Mouse (Mus musculus) layer of hippocampus, postnatal 10 days (tissue): Measurements from ENCODE around the gene Cd302. TPM values are rescaled to one million over a fixed set of nuclear protein-coding genes. Genes with fewer than 3 reads are reported as not detected.

Experiments used
- DNase-seq, 2 experiments: peaks; one replicate each; pipeline ENCODE4 v3.0.0; 2021; ENCODE audit warnings: low spot score in 2 of 2
- long read RNA-seq: library from polyadenylated mRNA; stranded (forward); transcript quantifications from one replicate; pipeline ENCODE4 v2.0.0, GENCODE M21; 2023
- total RNA-seq, 2 experiments: library from RNA; stranded (reverse); gene quantifications; 2 replicates each; pipeline ENCODE4 v1.2.3; 2021

The Cd302 gene
- 10 to 100 TPM; 10.1 to 10.6 TPM for total RNA-seq
- long read RNA-seq, transcript Cd302-202 (6 exons, 1,354 nt): major isoform, 26 of 30 reads
- long read RNA-seq, partial matches to known transcripts: 0 of 30 reads
- long read RNA-seq, other reads (novel, unspliced or antisense): 3 of 30 reads

- DNase-seq: no peak
These were observed at the start of gene Cd302 for GRCm38 (mm10) chr2:60284467-60284821. Cd302 (minus strand) TSS chr2:60284488.

GRCm38 (mm10) chr2:60328641-60329040 is 44.4 kb upstream of the Cd302 start:
- DNase-seq: no peak

GRCm38 (mm10) chr2:60327581-60327980 is 43.3 kb upstream of the Cd302 start:
- DNase-seq: no peak

- DNase-seq: no peak
These were observed 42.7 kb upstream of the Cd302 start for GRCm38 (mm10) chr2:60326948-60327347.

GRCm38 (mm10) chr2:60323411-60323810 is 39.1 kb upstream of the Cd302 start:
- DNase-seq: no peak

GRCm38 (mm10) chr2:60322031-60322726 is 37.9 kb upstream of the Cd302 start:
- DNase-seq: no peak

GRCm38 (mm10) chr2:60303796-60304195 is 19.5 kb upstream of the Cd302 start:
- DNase-seq: no peak

- DNase-seq: no peak
These were observed 15.0 kb upstream of the Cd302 start for GRCm38 (mm10) chr2:60299323-60299722.

GRCm38 (mm10) chr2:60298266-60298665 is 14.0 kb upstream of the Cd302 start:
- DNase-seq: no peak

GRCm38 (mm10) chr2:60291381-60291780 is 7.1 kb upstream of the Cd302 start:
- DNase-seq: no peak

- no peak for DNase-seq
These were observed 5.2 kb upstream of the Cd302 start for GRCm38 (mm10) chr2:60289451-60289850.

- no peak for DNase-seq
These were observed 4.3 kb upstream of the Cd302 start for GRCm38 (mm10) chr2:60288606-60289005.

- no peak for DNase-seq
These were observed 874 bp upstream of the Cd302 start for GRCm38 (mm10) chr2:60285107-60285617.

GRCm38 (mm10) chr2:60283751-60284466 is 379 bp downstream of the Cd302 start:
- peak; percentile 38 to 70 for DNase-seq

GRCm38 (mm10) chr2:60283208-60283750 is 1.0 kb downstream of the Cd302 start:
- peak in 1 of 2 experiments; percentile 13 for DNase-seq

- no peak for DNase-seq
These were observed 1.7 kb downstream of the Cd302 start for GRCm38 (mm10) chr2:60282625-60283024.

- DNase-seq: no peak
These were observed 5.7 kb downstream of the Cd302 start for GRCm38 (mm10) chr2:60278627-60279026.

- DNase-seq: no peak
These were observed 14.3 kb downstream of the Cd302 start for GRCm38 (mm10) chr2:60269856-60270479.

- DNase-seq: no peak
These were observed 16.7 kb downstream of the Cd302 start for GRCm38 (mm10) chr2:60267567-60267966.

- no peak for DNase-seq
These were observed 23.5 kb downstream of the Cd302 start for GRCm38 (mm10) chr2:60260621-60261350.

- DNase-seq: no peak
These were observed 25.1 kb downstream of the Cd302 start for GRCm38 (mm10) chr2:60259186-60259585.
